Mouse (Mus musculus) neutrophil, adult 65 days (primary cell): ENCODE results near the gene Ubqln2. TPM values are rescaled to one million over a fixed set of nuclear protein-coding genes. Genes with fewer than 3 reads are reported as not detected.

ENCODE experiments used
- total RNA-seq: library from RNA; stranded (reverse); gene quantifications from 2 replicates; pipeline ENCODE4 v1.2.4, GENCODE M21; 2023

Gene Ubqln2
- 16.0 and 20.7 TPM in 2 replicates for total RNA-seq

DNA sequence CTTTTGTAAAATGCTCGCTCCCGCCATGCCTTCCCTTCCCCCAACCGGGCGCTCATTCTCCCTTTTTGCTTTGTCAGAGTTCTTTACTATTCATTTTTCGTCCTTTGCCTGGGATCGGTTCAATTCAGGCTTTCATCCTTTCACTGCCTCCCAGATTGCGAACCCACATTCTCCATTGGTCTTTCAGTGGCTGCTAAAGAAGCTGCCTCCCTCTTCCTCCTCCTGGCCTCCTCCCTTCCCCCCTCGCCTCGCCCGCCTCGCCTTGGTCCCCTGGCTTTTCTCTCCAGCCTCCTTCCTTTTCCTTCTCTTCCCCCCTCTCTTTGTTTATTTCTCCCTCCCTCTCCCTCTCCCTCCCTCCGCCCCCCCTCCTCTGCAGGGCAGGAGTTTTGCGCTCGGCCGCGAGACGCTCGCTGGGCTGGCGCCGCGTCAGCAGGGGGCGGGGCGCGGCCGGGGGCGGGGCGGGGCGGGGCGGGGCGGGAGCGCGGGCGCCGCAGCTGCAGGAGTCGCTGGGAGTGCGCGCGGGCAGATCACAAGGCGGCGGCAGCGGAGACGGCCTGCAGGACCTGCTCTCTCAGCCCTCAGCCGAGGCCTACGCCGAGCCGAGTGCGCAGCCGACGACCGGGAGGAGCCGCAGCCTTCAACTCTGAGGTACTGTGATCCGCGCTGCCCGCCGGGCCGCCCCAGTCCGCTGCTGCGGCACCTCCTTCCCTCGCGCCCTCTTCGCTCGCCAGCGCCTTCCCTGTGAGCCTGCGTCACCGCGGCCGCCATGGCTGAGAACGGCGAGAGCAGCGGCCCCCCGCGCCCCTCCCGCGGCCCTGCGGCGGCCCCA is at the start of gene Ubqln2:
Ubqln2 (plus strand) TSS at position 540 of the 829 bp plus-strand sequence.

Other genes with a start within 250 kb of the Ubqln2 start
- not detected in 2 replicates for gene Cypt3, start 60.4 kb downstream of the Ubqln2 start, total RNA-seq
- gene Kctd12b, start 198.2 kb downstream of the Ubqln2 start, total RNA-seq: 0.73 and 1.0 TPM in 2 replicates
- 9.2 and 10.2 TPM in 2 replicates for gene Nbdy, start 225.4 kb downstream of the Ubqln2 start, total RNA-seq